Mouse (Mus musculus): Measurements from ENCODE around the gene Igsf3. TPM values are rescaled to one million over a fixed set of nuclear protein-coding genes. Genes with fewer than 3 reads are reported as not detected.
A peak's percentile ranks its signal among the peaks of the same experiment; 100 is the strongest.

The Igsf3 gene
- polyA plus RNA-seq, 1 experiment from 2014 or later, result 17.3 TPM

DNA sequence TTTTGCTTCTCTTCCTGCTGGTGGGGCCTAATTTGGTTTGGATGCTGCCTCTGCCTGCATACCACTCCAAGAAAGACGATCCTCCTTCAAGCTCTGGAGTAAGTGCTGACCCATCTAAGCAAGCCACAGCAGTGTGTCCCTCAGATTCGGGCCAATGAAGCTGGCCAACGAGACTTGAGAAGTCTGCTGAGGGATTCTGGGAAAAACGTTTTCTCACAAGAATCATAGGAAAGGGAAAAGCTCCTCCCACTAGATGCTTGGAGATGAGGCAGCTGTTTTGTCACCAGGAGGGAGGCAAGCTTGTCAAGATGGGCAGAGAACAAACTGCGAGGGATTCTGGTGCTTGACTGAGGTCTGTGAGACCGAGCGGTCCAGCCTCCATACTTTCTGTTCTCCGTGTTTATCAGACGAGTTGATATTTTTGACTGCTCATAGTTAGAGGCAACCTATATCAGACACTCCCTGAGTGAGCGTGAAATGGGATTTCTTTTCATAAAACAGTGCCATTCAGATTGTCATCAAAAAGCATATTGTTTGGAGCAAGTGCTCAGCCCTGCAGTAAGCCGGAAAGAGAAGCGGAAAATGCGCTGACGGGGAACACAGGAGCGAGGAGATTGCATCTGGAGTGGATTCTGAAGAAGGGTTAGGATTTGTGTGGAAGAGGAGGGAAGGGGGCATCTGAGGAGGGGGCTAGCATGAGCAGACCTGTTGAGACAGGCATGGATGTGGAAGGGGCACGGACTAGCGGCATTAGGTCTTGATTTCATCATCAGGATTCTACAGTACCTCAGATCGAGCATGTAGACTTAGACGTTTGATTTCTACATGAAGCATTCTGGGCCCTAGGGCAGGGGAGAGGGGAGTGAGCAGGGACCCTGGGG is 17.0 kb downstream of the Igsf3 start:
- H3K4me3 ChIP-seq (ENCODE audit: low read depth, low read length), result no peak overlapping the region
- no peak overlapping the region for H3K27ac ChIP-seq (ENCODE audit: low read depth, low read length)
- no peaks in the 10 kb centered on the region for H3K9me3 ChIP-seq (ENCODE audit: control insufficient read depth, low read length)
- no peak overlapping the region for H3K9ac ChIP-seq (ENCODE audit: low read depth, low read length)
- no peaks in the 10 kb centered on the region for H3K27me3 ChIP-seq (replicated peaks; ENCODE audit: control insufficient read depth, insufficient read depth, low read length)
- H3K4me1 ChIP-seq (replicated peaks; ENCODE audit: control insufficient read depth, insufficient read depth, low read length), result peaks cover 38% of the 10 kb centered on the region
- DNase-seq (ENCODE audit: low spot score) (no peak), ATAC-seq (replicated peaks; ENCODE audit: low FRiP score) (no peak)
- no peak overlapping the region for H3K4me2 ChIP-seq
- no peaks in the 10 kb centered on the region for H3K36me3 ChIP-seq (ENCODE audit: control insufficient read depth, insufficient read depth, low read length)
- WGBS, result 81% methylated on average over 19 of the region's 19 CpGs

DNA sequence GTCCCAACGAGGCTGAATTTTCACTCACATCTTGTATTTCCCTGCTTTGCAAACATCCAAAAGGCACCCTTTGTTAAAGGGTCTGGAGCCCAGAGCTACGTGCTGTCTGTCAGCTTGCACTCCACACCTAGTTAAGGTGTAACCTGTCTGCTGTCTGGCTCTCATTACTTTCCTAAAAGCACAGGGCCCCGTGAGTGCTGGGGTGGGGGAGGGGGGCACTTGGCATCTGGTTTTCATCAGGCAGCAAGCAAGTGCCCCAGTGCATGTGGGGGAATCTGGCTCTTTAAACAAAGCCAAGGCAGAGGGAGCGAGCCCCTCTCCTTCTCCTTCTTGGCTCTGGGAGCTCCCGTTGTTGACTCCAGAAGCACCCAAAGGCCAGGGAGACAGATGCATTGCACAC is 18.5 kb downstream of the Igsf3 start:
- WGBS, result 34% methylated on average over 5 of the region's 5 CpGs
- Histone ChIP-seq H3K27ac (ENCODE audit: low read depth, low read length) (peak overlapping the region; percentile 25), H3K9ac (ENCODE audit: low read depth, low read length) (no peak overlapping the region), H3K27me3 (replicated peaks; ENCODE audit: control insufficient read depth, insufficient read depth, low read length) (no peaks in the 10 kb centered on the region), H3K4me1 (replicated peaks; ENCODE audit: control insufficient read depth, insufficient read depth, low read length) (peaks cover 43% of the 10 kb centered on the region), H3K4me2 (no peak overlapping the region), H3K4me3 (ENCODE audit: low read depth, low read length) (no peak overlapping the region), H3K36me3 (ENCODE audit: control insufficient read depth, insufficient read depth, low read length) (no peaks in the 10 kb centered on the region), H3K9me3 (ENCODE audit: control insufficient read depth, low read length) (no peaks in the 10 kb centered on the region)
- ATAC-seq (replicated peaks; ENCODE audit: low FRiP score), result no peak
- no peak for DNase-seq (ENCODE audit: low spot score)

GRCm38 (mm10) chr3:101396061-101396460 is 19.2 kb downstream of the Igsf3 start:
- Histone ChIP-seq H3K4me1 (replicated peaks; ENCODE audit: control insufficient read depth, insufficient read depth, low read length) (peaks cover 43% of the 10 kb centered on the region), H3K36me3 (ENCODE audit: control insufficient read depth, insufficient read depth, low read length) (no peaks in the 10 kb centered on the region), H3K4me2 (no peak overlapping the region), H3K27me3 (replicated peaks; ENCODE audit: control insufficient read depth, insufficient read depth, low read length) (no peaks in the 10 kb centered on the region), H3K4me3 (ENCODE audit: low read depth, low read length) (no peak overlapping the region), H3K27ac (ENCODE audit: low read depth, low read length) (peak overlapping the region; percentile 25; the same call in 1 of the 2 replicates), H3K9me3 (ENCODE audit: control insufficient read depth, low read length) (no peaks in the 10 kb centered on the region), H3K9ac (ENCODE audit: low read depth, low read length) (no peak overlapping the region)
- WGBS, result 75% methylated on average over 3 of the region's 3 CpGs
- no peak for ATAC-seq (replicated peaks; ENCODE audit: low FRiP score)
- DNase-seq (ENCODE audit: low spot score), result no peak

DNA sequence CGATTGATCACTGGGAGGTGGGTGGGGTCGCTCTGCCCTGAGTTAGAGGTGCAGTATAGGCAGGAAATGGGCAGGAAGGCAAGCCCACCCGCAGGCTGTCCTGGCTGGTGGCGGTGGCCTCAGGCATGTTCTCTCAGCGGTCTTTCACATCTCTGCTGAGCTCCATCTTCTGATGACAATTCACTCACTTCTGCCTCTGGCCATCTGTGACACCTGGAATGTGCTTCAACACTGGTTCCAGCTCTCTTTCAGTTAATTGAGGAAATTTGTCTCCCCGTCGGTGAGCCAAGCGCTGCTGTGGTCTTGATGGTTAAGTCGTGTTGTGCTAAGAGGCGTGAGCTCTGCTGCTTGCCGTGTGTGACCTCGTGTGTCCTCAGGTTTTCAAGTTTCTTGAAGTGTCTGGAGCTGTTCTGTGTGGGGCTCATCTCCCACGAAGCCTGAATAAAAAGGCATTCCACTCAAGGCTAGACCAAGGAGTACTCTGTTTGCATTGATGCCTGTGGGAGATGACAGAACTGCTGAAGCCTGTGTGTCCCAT is 19.9 kb downstream of the Igsf3 start:
- Histone ChIP-seq H3K9ac (ENCODE audit: low read depth, low read length) (no peak overlapping the region), H3K4me2 (no peak overlapping the region), H3K4me1 (replicated peaks; ENCODE audit: control insufficient read depth, insufficient read depth, low read length) (peaks cover 43% of the 10 kb centered on the region), H3K9me3 (ENCODE audit: control insufficient read depth, low read length) (no peaks in the 10 kb centered on the region), H3K36me3 (ENCODE audit: control insufficient read depth, insufficient read depth, low read length) (no peaks in the 10 kb centered on the region), H3K27ac (ENCODE audit: low read depth, low read length) (no peak overlapping the region), H3K4me3 (ENCODE audit: low read depth, low read length) (no peak overlapping the region), H3K27me3 (replicated peaks; ENCODE audit: control insufficient read depth, insufficient read depth, low read length) (no peaks in the 10 kb centered on the region)
- DNase-seq (ENCODE audit: low spot score), result no peak
- WGBS, result 47% methylated on average over 13 of the region's 13 CpGs
- no peak for ATAC-seq (replicated peaks; ENCODE audit: low FRiP score)

GRCm38 (mm10) chr3:101397422-101397821 is 20.5 kb downstream of the Igsf3 start:
- H3K9me3 ChIP-seq (ENCODE audit: control insufficient read depth, low read length), result no peaks in the 10 kb centered on the region
- no peaks in the 10 kb centered on the region for H3K36me3 ChIP-seq (ENCODE audit: control insufficient read depth, insufficient read depth, low read length)
- no peak for DNase-seq (ENCODE audit: low spot score)
- no peak overlapping the region for H3K4me2 ChIP-seq
- H3K27ac ChIP-seq (ENCODE audit: low read depth, low read length), result peak overlapping the region; percentile 45; the same call in 1 of the 2 replicates
- 83% methylated on average over 4 of the region's 4 CpGs for WGBS
- ATAC-seq (replicated peaks; ENCODE audit: low FRiP score), result no peak
- H3K4me1 ChIP-seq (replicated peaks; ENCODE audit: control insufficient read depth, insufficient read depth, low read length), result peaks cover 43% of the 10 kb centered on the region
- H3K27me3 ChIP-seq (replicated peaks; ENCODE audit: control insufficient read depth, insufficient read depth, low read length), result no peaks in the 10 kb centered on the region
- H3K9ac ChIP-seq (ENCODE audit: low read depth, low read length), result no peak overlapping the region
- H3K4me3 ChIP-seq (ENCODE audit: low read depth, low read length), result no peak overlapping the region

DNA sequence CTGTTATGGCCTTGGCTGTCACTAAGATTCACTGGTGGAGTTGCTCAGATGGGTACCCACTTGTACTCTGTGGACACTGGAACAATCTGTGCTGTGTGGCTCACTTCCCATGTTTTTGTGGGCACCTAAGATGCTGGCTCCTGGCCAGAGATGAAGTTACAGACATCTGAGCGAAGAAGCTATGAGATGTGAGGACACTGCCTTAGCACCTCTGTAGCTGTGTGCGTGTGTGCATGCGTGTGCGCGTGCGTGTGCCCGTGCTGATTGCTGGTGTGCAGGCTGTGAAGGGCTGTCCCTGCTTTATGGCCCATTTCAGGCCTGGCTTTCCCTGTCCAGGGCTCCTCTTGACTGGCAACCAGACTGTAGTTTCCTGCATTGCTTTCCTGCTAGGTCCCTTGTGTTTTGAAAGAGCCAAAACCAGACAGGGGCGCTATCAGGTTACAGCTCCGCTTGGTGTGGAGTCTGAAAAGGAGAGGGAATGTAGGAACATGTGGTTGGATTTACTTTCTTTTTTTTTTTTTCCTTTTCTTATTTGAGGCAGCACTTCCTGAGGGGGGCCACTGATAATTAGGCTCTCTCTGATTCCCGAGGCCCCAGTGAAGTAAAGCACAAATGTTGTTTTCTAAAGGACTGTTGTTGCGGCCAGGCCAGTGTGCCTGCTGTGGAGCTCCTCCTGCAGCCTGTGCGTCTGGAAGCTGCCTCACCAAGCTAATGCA is 21.3 kb downstream of the Igsf3 start:
- Histone ChIP-seq H3K9me3 (ENCODE audit: control insufficient read depth, low read length) (no peaks in the 10 kb centered on the region), H3K4me3 (ENCODE audit: low read depth, low read length) (no peak overlapping the region), H3K27ac (ENCODE audit: low read depth, low read length) (peak overlapping the region; percentile 45; the same call in 1 of the 2 replicates), H3K9ac (ENCODE audit: low read depth, low read length) (no peak overlapping the region), H3K27me3 (replicated peaks; ENCODE audit: control insufficient read depth, insufficient read depth, low read length) (no peaks in the 10 kb centered on the region), H3K4me2 (no peak overlapping the region), H3K36me3 (ENCODE audit: control insufficient read depth, insufficient read depth, low read length) (no peaks in the 10 kb centered on the region), H3K4me1 (replicated peaks; ENCODE audit: control insufficient read depth, insufficient read depth, low read length) (peaks cover 43% of the 10 kb centered on the region)
- ATAC-seq (replicated peaks; ENCODE audit: low FRiP score) (0 out of 2 replicates have a peak, but pooled peaks have one; percentile 2), DNase-seq (ENCODE audit: low spot score) (no peak)
- 59% methylated on average over 12 of the region's 12 CpGs for WGBS

DNA sequence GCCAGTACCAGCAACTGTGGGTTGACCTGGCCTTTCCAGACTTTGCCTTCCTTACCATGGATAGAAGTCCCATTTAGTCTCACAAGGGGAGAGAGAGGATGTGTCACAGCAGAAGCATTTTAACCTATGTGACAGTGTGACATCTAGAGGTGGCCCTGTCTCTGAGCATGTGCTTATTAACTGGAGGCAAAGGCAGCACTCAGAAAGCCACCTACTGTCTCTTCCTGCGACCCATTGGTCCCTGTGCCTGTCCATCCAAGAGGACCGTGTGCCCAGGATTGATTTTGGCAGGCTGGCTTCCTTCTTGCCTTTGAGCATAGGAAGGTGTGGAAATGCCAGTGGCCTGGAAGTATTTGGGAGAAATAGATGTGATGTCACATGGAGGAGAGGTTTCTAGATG is 22.0 kb downstream of the Igsf3 start:
- Histone ChIP-seq H3K9ac (ENCODE audit: low read depth, low read length) (no peak overlapping the region), H3K4me2 (no peak overlapping the region)
- no peak for ATAC-seq (replicated peaks; ENCODE audit: low FRiP score)

GRCm38 (mm10) chr3:101401501-101401900 is 24.6 kb downstream of the Igsf3 start:
- H3K27ac ChIP-seq (ENCODE audit: low read depth, low read length), result no peak overlapping the region
- no peak overlapping the region for H3K4me3 ChIP-seq (ENCODE audit: low read depth, low read length)
- H3K9ac ChIP-seq (ENCODE audit: low read depth, low read length), result no peak overlapping the region
- no peak for ATAC-seq (replicated peaks; ENCODE audit: low FRiP score)
- no peaks in the 10 kb centered on the region for H3K27me3 ChIP-seq (replicated peaks; ENCODE audit: control insufficient read depth, insufficient read depth, low read length)
- no peaks in the 10 kb centered on the region for H3K9me3 ChIP-seq (ENCODE audit: control insufficient read depth, low read length)
- WGBS, result 49% methylated on average over 5 of the region's 5 CpGs
- H3K4me2 ChIP-seq, result no peak overlapping the region
- H3K36me3 ChIP-seq (ENCODE audit: control insufficient read depth, insufficient read depth, low read length), result no peaks in the 10 kb centered on the region
- peaks cover 47% of the 10 kb centered on the region for H3K4me1 ChIP-seq (replicated peaks; ENCODE audit: control insufficient read depth, insufficient read depth, low read length)
- no peak for DNase-seq (ENCODE audit: low spot score)

More for the DNA sequence above, 22.0 kb downstream of the Igsf3 start:
- 47% methylated on average over 2 of the region's 2 CpGs for WGBS
- no peak for DNase-seq (ENCODE audit: low spot score)
- Histone ChIP-seq H3K4me1 (replicated peaks; ENCODE audit: control insufficient read depth, insufficient read depth, low read length) (peaks cover 46% of the 10 kb centered on the region), H3K36me3 (ENCODE audit: control insufficient read depth, insufficient read depth, low read length) (no peaks in the 10 kb centered on the region), H3K9me3 (ENCODE audit: control insufficient read depth, low read length) (no peaks in the 10 kb centered on the region), H3K27ac (ENCODE audit: low read depth, low read length) (0 out of 2 replicates have a peak overlapping the region, but pooled peaks have one; percentile 13), H3K27me3 (replicated peaks; ENCODE audit: control insufficient read depth, insufficient read depth, low read length) (no peaks in the 10 kb centered on the region), H3K4me3 (ENCODE audit: low read depth, low read length) (no peak overlapping the region)
